Mouse (Mus musculus) midbrain, postnatal 0 days (tissue): ENCODE data around the gene Zfp523. TPM values are rescaled to one million over a fixed set of nuclear protein-coding genes. Genes with fewer than 3 reads are reported as not detected.
A peak's percentile ranks its signal among the peaks of the same experiment; 100 is the strongest.

Experiments
- ATAC-seq: fragments of 200-750 bp; cut with Nextera tagmentation; 2 replicates; pipeline ENCODE4 v1.8.0; 2017; ENCODE audit warnings: moderate number of reproducible peaks, mild to moderate bottlenecking, moderate TSS enrichment, moderate library complexity; ENCODE audit not compliant: low FRiP score
- DNase-seq: peaks from one replicate; pipeline ENCODE4 v3.0.0-alpha.2; 2015; ENCODE audit warnings: low spot score
- H3K27ac ChIP-seq: fragments of 300-500 bp; sonication (generic); 2 replicates; pipeline ENCODE4 v1.5.1; 2014; ENCODE audit warnings: low read depth, mild to moderate bottlenecking, low read length, mixed read lengths
- H3K27me3 ChIP-seq: fragments of 300-500 bp; sonication (generic); 2 replicates; pipeline ENCODE4 v1.6.1; 2014; ENCODE audit warnings: low read length, control low read depth, mixed read lengths; ENCODE audit not compliant: insufficient read depth
- H3K36me3 ChIP-seq: fragments of 300-500 bp; sonication (generic); 2 replicates; pipeline ENCODE4 v1.6.1; 2014; ENCODE audit warnings: low read length, control low read depth, mixed read lengths; ENCODE audit not compliant: insufficient read depth
- H3K4me1 ChIP-seq: fragments of 300-500 bp; sonication (generic); 2 replicates; pipeline ENCODE4 v1.6.1; 2014; ENCODE audit warnings: mild to moderate bottlenecking, control low read depth, antibody characterized with exemption, low read length, mixed read lengths; ENCODE audit not compliant: insufficient read depth
- H3K4me2 ChIP-seq: fragments of 300-500 bp; sonication (generic); 2 replicates; pipeline ENCODE4 v1.6.1; 2014; ENCODE audit warnings: low read depth, mild to moderate bottlenecking, low read length, mixed read lengths; ENCODE audit not compliant: poor library complexity, severe bottlenecking
- H3K4me3 ChIP-seq: fragments of 300-500 bp; sonication (generic); 2 replicates; pipeline ENCODE4 v1.5.1; 2014; ENCODE audit warnings: low read depth, mild to moderate bottlenecking, low read length, moderate library complexity
- H3K9ac ChIP-seq: fragments of 300-500 bp; sonication (generic); replicated peaks from 2 replicates; pipeline ENCODE4 v1.6.1; 2014; ENCODE audit warnings: mild to moderate bottlenecking, low read length, moderate library complexity, mixed read lengths; ENCODE audit not compliant: poor library complexity, severe bottlenecking
- H3K9me3 ChIP-seq: fragments of 300-500 bp; sonication (generic); 2 replicates; pipeline ENCODE4 v1.6.1; 2016; ENCODE audit warnings: low read length, control low read depth
- CTCF ChIP-seq: IDR thresholded peaks from 2 replicates; pipeline ENCODE4 v1.5.1; 2016; ENCODE audit warnings: antibody characterized with exemption, mild to moderate bottlenecking
- WGBS: fragments of 180-500 bp; shearing (Covaris S2); extraction: QIAGEN DNeasy Blood & Tissue Kit; methylation state at CpG from one replicate; pipeline ENCODE4 v1.1.7; 2014; 5-methylcytosine and 5-hydroxymethylcytosine counted together
- polyA plus RNA-seq: library from polyadenylated mRNA; unstranded; fragments of >200 nt; fragmentation: Nextera tagmentation; extraction: Ambion mirVana; gene quantifications from 2 replicates; pipeline ENCODE4 v1.2.1, GENCODE M21; 2015
- total RNA-seq: library from RNA; depleted of rRNA; stranded (reverse); fragments of >200 nt; gene quantifications from 2 replicates; pipeline ENCODE4 v1.2.3, GENCODE M21; 2014

Zfp523 gene
- total and polyA plus RNA-seq, 2 experiments from 2014 or later, result 40.0 to 81.7 TPM

DNA sequence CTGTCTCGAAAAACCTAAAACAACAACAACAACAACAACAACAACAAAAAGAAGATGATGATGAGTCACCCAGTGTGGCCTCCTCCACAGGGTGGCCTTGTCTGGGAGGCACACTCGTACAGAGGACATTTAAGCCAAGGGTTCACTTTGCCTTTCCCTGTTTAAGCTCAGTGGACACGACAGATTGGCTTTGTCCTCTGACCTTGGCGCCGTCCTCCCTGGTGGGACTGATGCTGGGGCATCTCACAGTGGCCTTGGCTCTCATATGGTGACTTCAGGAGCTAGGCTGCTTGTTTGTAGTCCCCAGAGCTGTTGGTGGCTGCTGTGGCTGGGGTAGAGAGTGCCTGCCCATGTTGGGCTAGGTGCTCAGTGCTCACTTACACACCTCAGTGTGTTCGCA lies 67.3 kb downstream of the Zfp523 start:
- ATAC-seq, result no peak
- no peak for TF ChIP-seq CTCF

DNA sequence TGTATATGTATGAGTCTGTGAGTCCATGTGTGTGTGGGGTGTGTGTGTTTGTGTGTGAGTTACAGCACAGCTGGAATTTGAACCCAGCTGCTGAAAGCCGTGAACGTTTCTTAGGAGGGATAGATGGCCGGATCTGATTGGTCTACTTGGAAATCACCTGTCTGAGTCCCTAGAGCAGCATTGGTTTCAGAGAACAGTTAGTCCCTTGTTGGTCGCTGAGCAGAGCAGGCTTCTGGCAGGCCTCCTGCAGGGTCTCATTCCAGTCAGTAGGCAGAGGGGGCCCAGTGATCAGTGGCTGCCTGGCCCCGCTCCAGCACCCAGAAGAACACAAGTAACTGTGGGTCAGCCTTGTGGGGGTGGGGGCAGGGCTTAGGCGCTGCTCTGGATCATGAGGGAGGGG lies 67.8 kb downstream of the Zfp523 start:
- H3K27ac ChIP-seq, result no peak overlapping the region
- no peak overlapping the region for H3K4me3 ChIP-seq
- no peaks in the 10 kb centered on the region for H3K27me3 ChIP-seq
- H3K9me3 ChIP-seq, result no peaks in the 10 kb centered on the region
- TF ChIP-seq CTCF, result no peak
- WGBS, result 34% methylated on average over 6 of the region's 6 CpGs
- H3K36me3 ChIP-seq, result peaks cover 3% of the 10 kb centered on the region; the same call in 1 of the 2 replicates
- no peak overlapping the region for H3K4me2 ChIP-seq
- no peaks in the 10 kb centered on the region for H3K4me1 ChIP-seq
- DNase-seq (peak; percentile 86), ATAC-seq (peak; percentile 78; the same call in 1 of the 2 replicates)
- no peak overlapping the region for H3K9ac ChIP-seq

More for the DNA sequence above, 67.3 kb downstream of the Zfp523 start:
- Histone ChIP-seq H3K27ac (peak overlapping the region; percentile 26; the same call in 1 of the 2 replicates), H3K4me1 (no peaks in the 10 kb centered on the region), H3K9ac (no peak overlapping the region), H3K9me3 (no peaks in the 10 kb centered on the region), H3K4me3 (no peak overlapping the region), H3K27me3 (no peaks in the 10 kb centered on the region), H3K4me2 (no peak overlapping the region), H3K36me3 (peaks cover 3% of the 10 kb centered on the region; the same call in 1 of the 2 replicates)
- 74% methylated on average over 6 of the region's 6 CpGs for WGBS
- no peak for DNase-seq

GRCm38 (mm10) chr17:28246640-28247039 lies 69.7 kb downstream of the Zfp523 start:
- H3K9me3 ChIP-seq, result no peaks in the 10 kb centered on the region
- no peaks in the 10 kb centered on the region for H3K4me1 ChIP-seq
- H3K27me3 ChIP-seq, result no peaks in the 10 kb centered on the region
- TF ChIP-seq CTCF, result no peak
- no peak overlapping the region for H3K27ac ChIP-seq
- H3K9ac ChIP-seq, result no peak overlapping the region
- H3K4me3 ChIP-seq, result no peak overlapping the region
- no peak overlapping the region for H3K4me2 ChIP-seq
- no peaks in the 10 kb centered on the region for H3K36me3 ChIP-seq
- DNase-seq (no peak), ATAC-seq (no peak)
- WGBS, result 77% methylated on average over 11 of the region's 11 CpGs

GRCm38 (mm10) chr17:28247613-28248012 lies 70.7 kb downstream of the Zfp523 start:
- DNase-seq (no peak), ATAC-seq (no peak)
- Histone ChIP-seq H3K9me3 (no peaks in the 10 kb centered on the region), H3K27me3 (no peaks in the 10 kb centered on the region), H3K4me1 (no peaks in the 10 kb centered on the region), H3K36me3 (no peaks in the 10 kb centered on the region), H3K9ac (no peak overlapping the region), H3K4me2 (no peak overlapping the region), H3K27ac (no peak overlapping the region), H3K4me3 (no peak overlapping the region)
- TF ChIP-seq CTCF, result no peak
- 70% methylated on average over 6 of the region's 6 CpGs for WGBS

GRCm38 (mm10) chr17:28249062-28249461 lies 72.1 kb downstream of the Zfp523 start:
- ATAC-seq, result no peak
- no peaks in the 10 kb centered on the region for H3K4me1 ChIP-seq
- no peaks in the 10 kb centered on the region for H3K9me3 ChIP-seq
- H3K36me3 ChIP-seq, result no peaks in the 10 kb centered on the region
- H3K27me3 ChIP-seq, result no peaks in the 10 kb centered on the region
- DNase-seq, result no peak
- H3K4me3 ChIP-seq, result no peak overlapping the region
- no peak overlapping the region for H3K9ac ChIP-seq
- H3K4me2 ChIP-seq, result no peak overlapping the region
- 81% methylated on average over 12 of the region's 12 CpGs for WGBS
- H3K27ac ChIP-seq, result no peak overlapping the region
- TF ChIP-seq CTCF, result no peak

DNA sequence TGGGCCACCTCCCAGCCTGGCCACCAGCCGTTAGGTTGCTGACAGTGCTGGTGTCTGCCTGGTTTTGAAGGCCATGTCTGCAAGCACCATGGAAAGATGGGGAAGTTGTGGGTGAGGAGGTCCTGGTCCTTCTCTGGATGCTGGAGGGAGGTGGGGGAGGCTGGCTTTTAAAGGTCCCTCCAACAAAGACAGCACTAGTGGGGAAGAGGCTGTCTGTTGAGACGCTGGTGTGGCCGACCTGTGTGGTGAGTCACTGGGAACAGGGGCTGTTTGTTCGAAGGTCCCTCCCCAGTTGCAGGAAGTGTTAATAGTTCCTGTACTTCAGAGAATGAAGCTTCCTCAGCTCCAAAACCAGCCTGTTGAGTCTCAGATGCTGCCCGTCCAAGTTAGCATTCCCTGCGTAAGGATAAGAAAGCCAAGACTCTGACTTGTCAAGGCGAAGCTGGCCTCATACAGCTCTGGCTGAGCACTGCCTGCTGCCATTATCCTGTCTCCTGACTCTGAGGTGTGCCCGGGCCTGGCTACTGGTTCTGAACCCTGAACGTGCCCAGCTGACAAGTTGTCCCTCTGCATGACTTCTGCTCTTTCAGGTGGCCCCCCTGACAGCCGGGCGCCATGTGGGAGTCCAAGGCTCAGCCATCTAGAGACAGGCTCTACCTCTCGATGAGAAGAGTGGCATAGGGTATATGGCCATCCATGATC lies 74.8 kb downstream of the Zfp523 start:
- Histone ChIP-seq H3K4me1 (no peaks in the 10 kb centered on the region), H3K9ac (no peak overlapping the region), H3K27ac (no peak overlapping the region), H3K4me2 (no peak overlapping the region), H3K27me3 (no peaks in the 10 kb centered on the region), H3K36me3 (no peaks in the 10 kb centered on the region), H3K4me3 (no peak overlapping the region), H3K9me3 (no peaks in the 10 kb centered on the region)
- no peak for DNase-seq
- ATAC-seq, result no peak
- 87% methylated on average over 12 of the region's 12 CpGs for WGBS
- TF ChIP-seq CTCF, result no peak
